Mouse (Mus musculus) left cerebral cortex, adult 2 months (tissue): ENCODE results near the gene Olfr223. TPM values are rescaled to one million over a fixed set of nuclear protein-coding genes. Genes with fewer than 3 reads are reported as not detected.

Source experiments
- DNase-seq, 2 experiments: peaks; one replicate each; pipeline ENCODE4 v3.0.0; 2021 to 2022; ENCODE audit warnings: low spot score in 2 of 2, mixed read lengths in 1 of 2; ENCODE audit errors: extremely low spot score in 1 of 2
- H3K27ac ChIP-seq: fragments of 200-600 bp; 2 replicates; pipeline ENCODE4 v1.8.1; 2022
- H3K4me3 ChIP-seq: fragments of 200-600 bp; 2 replicates; pipeline ENCODE4 v1.8.1; 2022
- CTCF ChIP-seq: fragments of 200-600 bp; IDR thresholded peaks from 2 replicates; pipeline ENCODE4 v1.8.1; 2022; ENCODE audit warnings: antibody characterized with exemption, mild to moderate bottlenecking, moderate library complexity
- intact Hi-C: fragments of 180-260 bp; cut with DNase I; formaldehyde crosslinking; loops from one replicate; pipeline ENCODE4 v1.15.1; 2025
- total RNA-seq, 2 experiments: library from RNA; stranded (reverse); gene quantifications; 2 replicates each; pipeline ENCODE4 v1.2.3; 2021

The Olfr223 gene
- total RNA-seq, 2 experiments from 2014 or later, result not detected

GRCm38 (mm10) chr11:59540123-59540522 is 53.0 kb downstream of the Olfr223 start:
- TF ChIP-seq CTCF, result no peak
- intact Hi-C loops, result no loop called here
- no peak overlapping the region for H3K4me3 ChIP-seq

More at GRCm38 (mm10) chr11:59540123-59540522, 53.0 kb downstream of the Olfr223 start:
- no peak overlapping the region for H3K27ac ChIP-seq
- no peak for DNase-seq

Other genes starting within 250 kb of the Olfr223 start
- not detected for gene Prss38, start 217.6 kb downstream of the Olfr223 start, total RNA-seq
- 10 to 100 TPM; 27.3 to 27.4 TPM for gene Jmjd4, start 143.2 kb downstream of the Olfr223 start, total RNA-seq
- gene Snap47, start 142.1 kb downstream of the Olfr223 start, total RNA-seq, result 100 to 1,000 TPM; 379 to 395 TPM
- 1 to 10 TPM; 3.3 to 4.8 TPM for gene Zfp867, start 120.8 kb downstream of the Olfr223 start, total RNA-seq
- gene Zkscan17, start 66.5 kb downstream of the Olfr223 start, total RNA-seq, result 10 to 100 TPM in 1 of 2 experiments, 1 to 10 TPM in 1; 8.2 to 11.7 TPM
- gene Nlrp3, start 51.7 kb downstream of the Olfr223 start, total RNA-seq, result under 1 TPM; 0.72 to 0.88 TPM
- not detected for gene Olfr222, start 17.1 kb downstream of the Olfr223 start, total RNA-seq
- 100 to 1,000 TPM; 297 to 299 TPM for gene Mprip, start 68.0 kb upstream of the Olfr223 start, total RNA-seq
- gene Pld6, start 194.4 kb upstream of the Olfr223 start, total RNA-seq, result 1 to 10 TPM in 1 of 2 experiments, under 1 TPM in 1; 0.75 to 1.3 TPM
- 10 to 100 TPM; 45.8 to 49.1 TPM for gene Flcn, start 216.7 kb upstream of the Olfr223 start, total RNA-seq
- 10 to 100 TPM; 49.5 to 51.1 TPM for gene Nt5m, start 246.2 kb upstream of the Olfr223 start, total RNA-seq
- 10 to 100 TPM; 68.7 to 69.1 TPM for gene Cops3, start 246.5 kb upstream of the Olfr223 start, total RNA-seq